Mouse (Mus musculus) limb, embryonic 11.5 days (tissue): ENCODE measurements around the gene Elavl4. TPM values are rescaled to one million over a fixed set of nuclear protein-coding genes. Genes with fewer than 3 reads are reported as not detected.

ENCODE experiments used
- ATAC-seq: fragments of 200-750 bp; cut with Nextera tagmentation; 2 replicates; pipeline ENCODE4 v1.8.0; 2017; ENCODE audit warnings: low read depth; ENCODE audit not compliant: insufficient number of reproducible peaks, low FRiP score, low TSS enrichment
- DNase-seq: peaks from one replicate; pipeline ENCODE4 v3.0.0-alpha.2; 2015; ENCODE audit warnings: low spot score
- H3K27ac ChIP-seq: fragments of 300-500 bp; sonication (generic); replicated peaks from 2 replicates; pipeline ENCODE4 v1.5.1; 2014; ENCODE audit warnings: low read depth, mild to moderate bottlenecking, low read length
- H3K27me3 ChIP-seq: fragments of 300-500 bp; sonication (generic); 2 replicates; pipeline ENCODE4 v1.6.1; 2014; ENCODE audit warnings: mild to moderate bottlenecking, low read length, mixed read lengths; ENCODE audit not compliant: control insufficient read depth, insufficient read depth
- H3K36me3 ChIP-seq: fragments of 300-500 bp; sonication (generic); 2 replicates; pipeline ENCODE4 v1.6.1; 2014; ENCODE audit warnings: mild to moderate bottlenecking, low read length, moderate library complexity, mixed read lengths; ENCODE audit not compliant: control insufficient read depth, insufficient read depth
- H3K4me1 ChIP-seq: fragments of 300-500 bp; sonication (generic); 2 replicates; pipeline ENCODE4 v1.6.1; 2014; ENCODE audit warnings: low read length, mixed read lengths; ENCODE audit not compliant: control insufficient read depth, insufficient read depth
- H3K4me2 ChIP-seq: fragments of 300-500 bp; sonication (generic); 2 replicates; pipeline ENCODE4 v1.6.1; 2014; ENCODE audit warnings: low read depth, mild to moderate bottlenecking, moderate library complexity; ENCODE audit not compliant: severe bottlenecking
- H3K4me3 ChIP-seq: fragments of 300-500 bp; sonication (generic); 2 replicates; pipeline ENCODE4 v1.5.1; 2014; ENCODE audit warnings: low read depth, low read length
- H3K9ac ChIP-seq: fragments of 300-500 bp; sonication (generic); 2 replicates; pipeline ENCODE4 v1.6.1; 2014; ENCODE audit warnings: mild to moderate bottlenecking, low read length
- H3K9me3 ChIP-seq: fragments of 300-500 bp; sonication (generic); 2 replicates; pipeline ENCODE4 v1.6.1; 2016; ENCODE audit warnings: low read length; ENCODE audit not compliant: control insufficient read depth
- WGBS: fragments of 180-500 bp; shearing (Covaris S2); extraction: QIAGEN DNeasy Blood & Tissue Kit; methylation state at CpG from one replicate; pipeline ENCODE4 v1.1.7; 2014; 5-methylcytosine and 5-hydroxymethylcytosine counted together
- polyA plus RNA-seq: library from polyadenylated mRNA; unstranded; fragments of >200 nt; fragmentation: Nextera tagmentation; extraction: Ambion mirVana; gene quantifications from 2 replicates; pipeline ENCODE4 v1.2.1, GENCODE M21; 2014

Gene Elavl4
- polyA plus RNA-seq, 1 experiment from 2014 or later, result 4.1 TPM

- no peak for DNase-seq
- Histone ChIP-seq H3K4me2 (no peak overlapping the region), H3K9ac (no peak overlapping the region), H3K4me3 (no peak overlapping the region), H3K27me3 (no peaks in the 10 kb centered on the region), H3K36me3 (no peaks in the 10 kb centered on the region), H3K27ac (no peak overlapping the region), H3K9me3 (no peaks in the 10 kb centered on the region), H3K4me1 (no peaks in the 10 kb centered on the region)
- WGBS, result 73% methylated on average over 10 of the region's 10 CpGs
- ATAC-seq, result no peak
These were observed 126.2 kb downstream of the Elavl4 start for GRCm38 (mm10) chr4:110225492-110225891.

GRCm38 (mm10) chr4:110218819-110219218 lies 132.9 kb downstream of the Elavl4 start:
- DNase-seq, result no peak
- no peak overlapping the region for H3K9ac ChIP-seq
- ATAC-seq, result no peak
- no peaks in the 10 kb centered on the region for H3K36me3 ChIP-seq
- H3K27me3 ChIP-seq, result no peaks in the 10 kb centered on the region
- no peaks in the 10 kb centered on the region for H3K9me3 ChIP-seq
- whole genome bisulfite sequencing, result 90% methylated on average over 5 of the region's 5 CpGs
- no peak overlapping the region for H3K4me2 ChIP-seq
- H3K27ac ChIP-seq, result no peak overlapping the region
- no peak overlapping the region for H3K4me3 ChIP-seq
- H3K4me1 ChIP-seq, result no peaks in the 10 kb centered on the region

- Histone ChIP-seq H3K27ac (no peak overlapping the region), H3K9me3 (no peaks in the 10 kb centered on the region), H3K4me1 (no peaks in the 10 kb centered on the region), H3K4me2 (no peak overlapping the region), H3K36me3 (no peaks in the 10 kb centered on the region), H3K4me3 (no peak overlapping the region), H3K27me3 (no peaks in the 10 kb centered on the region), H3K9ac (no peak overlapping the region)
- 45% methylated on average over 3 of the region's 3 CpGs for WGBS
- DNase-seq (no peak), ATAC-seq (no peak)
These were observed 134.2 kb downstream of the Elavl4 start for GRCm38 (mm10) chr4:110217553-110217952.

- H3K9ac ChIP-seq, result no peak overlapping the region
- no peak for DNase-seq
- no peak overlapping the region for H3K4me2 ChIP-seq
- H3K4me1 ChIP-seq, result 0 out of 2 replicates have a peak, but pooled peaks cover 3% of the 10 kb centered on the region
- no peaks in the 10 kb centered on the region for H3K27me3 ChIP-seq
- no peaks in the 10 kb centered on the region for H3K36me3 ChIP-seq
- no peaks in the 10 kb centered on the region for H3K9me3 ChIP-seq
- no peak overlapping the region for H3K4me3 ChIP-seq
- H3K27ac ChIP-seq, result no peak overlapping the region
- 93% methylated on average over 6 of the region's 6 CpGs for WGBS
- no peak for ATAC-seq
These were observed 137.2 kb downstream of the Elavl4 start for GRCm38 (mm10) chr4:110214543-110214942.

GRCm38 (mm10) chr4:110213666-110214065 lies 138.0 kb downstream of the Elavl4 start:
- no peaks in the 10 kb centered on the region for H3K9me3 ChIP-seq
- WGBS, result 43% methylated on average over 5 of the region's 5 CpGs
- no peaks in the 10 kb centered on the region for H3K27me3 ChIP-seq
- no peak for ATAC-seq
- H3K9ac ChIP-seq, result no peak overlapping the region
- H3K27ac ChIP-seq, result no peak overlapping the region
- H3K4me3 ChIP-seq, result no peak overlapping the region
- DNase-seq, result no peak
- no peak overlapping the region for H3K4me2 ChIP-seq
- H3K4me1 ChIP-seq, result 0 out of 2 replicates have a peak, but pooled peaks cover 3% of the 10 kb centered on the region
- no peaks in the 10 kb centered on the region for H3K36me3 ChIP-seq

GRCm38 (mm10) chr4:110210246-110210645 lies 141.5 kb downstream of the Elavl4 start:
- Histone ChIP-seq H3K4me3 (no peak overlapping the region), H3K27me3 (no peaks in the 10 kb centered on the region), H3K4me2 (no peak overlapping the region), H3K4me1 (0 out of 2 replicates have a peak, but pooled peaks cover 8% of the 10 kb centered on the region), H3K9me3 (no peaks in the 10 kb centered on the region), H3K9ac (no peak overlapping the region), H3K36me3 (no peaks in the 10 kb centered on the region), H3K27ac (no peak overlapping the region)
- ATAC-seq (no peak), DNase-seq (no peak)
- 78% methylated on average over 5 of the region's 5 CpGs for WGBS

GRCm38 (mm10) chr4:110209613-110210012 lies 142.1 kb downstream of the Elavl4 start:
- no peaks in the 10 kb centered on the region for H3K27me3 ChIP-seq
- H3K9ac ChIP-seq, result no peak overlapping the region
- 0 out of 2 replicates have a peak, but pooled peaks cover 8% of the 10 kb centered on the region for H3K4me1 ChIP-seq
- no peak overlapping the region for H3K4me3 ChIP-seq
- ATAC-seq (no peak), DNase-seq (no peak)
- no peak overlapping the region for H3K27ac ChIP-seq
- no peak overlapping the region for H3K4me2 ChIP-seq
- no peaks in the 10 kb centered on the region for H3K36me3 ChIP-seq
- 28% methylated on average over 5 of the region's 5 CpGs for WGBS
- H3K9me3 ChIP-seq, result no peaks in the 10 kb centered on the region

GRCm38 (mm10) chr4:110201680-110202079 lies 150.0 kb downstream of the Elavl4 start:
- H3K9ac ChIP-seq, result no peak overlapping the region
- no peak for DNase-seq
- no peak overlapping the region for H3K27ac ChIP-seq
- ATAC-seq, result no peak
- 89% methylated on average over 3 of the region's 3 CpGs for WGBS
- H3K4me1 ChIP-seq, result no peaks in the 10 kb centered on the region
- H3K4me3 ChIP-seq, result no peak overlapping the region
- no peaks in the 10 kb centered on the region for H3K36me3 ChIP-seq
- no peaks in the 10 kb centered on the region for H3K27me3 ChIP-seq
- H3K4me2 ChIP-seq, result no peak overlapping the region
- H3K9me3 ChIP-seq, result no peaks in the 10 kb centered on the region

- 89% methylated on average over 5 of the region's 5 CpGs for WGBS
- Histone ChIP-seq H3K4me1 (no peaks in the 10 kb centered on the region), H3K9me3 (no peaks in the 10 kb centered on the region), H3K9ac (no peak overlapping the region), H3K4me3 (no peak overlapping the region), H3K27me3 (no peaks in the 10 kb centered on the region), H3K27ac (no peak overlapping the region), H3K36me3 (no peaks in the 10 kb centered on the region), H3K4me2 (no peak overlapping the region)
- ATAC-seq, result no peak
- no peak for DNase-seq
These were observed 151.8 kb downstream of the Elavl4 start for GRCm38 (mm10) chr4:110199897-110200296.
